Mouse (Mus musculus): Measurements from ENCODE around the gene Ccdc32.

DNA sequence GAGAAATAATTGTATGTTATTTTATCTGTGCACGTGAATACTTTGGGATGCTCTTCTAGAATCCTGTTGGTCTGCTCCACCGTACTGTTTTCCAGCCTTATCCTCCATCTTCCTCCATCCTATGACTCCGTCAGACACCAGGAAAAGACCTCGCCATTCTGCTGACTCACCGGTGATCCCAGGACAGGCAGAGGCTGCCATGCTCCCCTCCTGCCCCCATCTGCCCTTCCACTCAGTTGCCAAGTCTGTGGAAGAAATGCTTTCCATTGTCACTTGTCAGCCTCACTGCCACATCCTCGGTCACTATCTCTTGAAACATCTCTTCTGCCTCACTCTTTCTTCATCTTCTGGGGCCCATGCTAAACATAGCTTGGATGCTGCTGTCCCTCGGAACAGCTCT lies 22.3 kb downstream of the Ccdc32 start:
- no peak for TF ChIP-seq CTCF (IDR thresholded peaks at IDR 0.05; ENCODE audit: insufficient read depth, low read length)
- no peak for TF ChIP-seq POLR2A (IDR thresholded peaks at IDR 0.05; ENCODE audit: borderline replicate concordance, extremely low read depth, low read depth, low read length)

Measured in lung, adult 2 months (tissue).